Mouse (Mus musculus) heart, embryonic 14.5 days (tissue): ENCODE measurements around the gene Erg. TPM values are rescaled to one million over a fixed set of nuclear protein-coding genes. Genes with fewer than 3 reads are reported as not detected.

Experiments used
- ATAC-seq: fragments of 200-750 bp; cut with Nextera tagmentation; 2 replicates; pipeline ENCODE4 v1.8.0; 2017; ENCODE audit warnings: low read depth, moderate TSS enrichment; ENCODE audit not compliant: insufficient number of reproducible peaks, insufficient read depth, low FRiP score
- H3K27ac ChIP-seq, 2 experiments: fragments of 200-500 bp in 1 of 2; fragments of 300-500 bp in 1 of 2; sonication (generic) in 1 of 2; replicated peaks in 1 of 2; 2 replicates each; pipeline ENCODE4 v1.5.1; 2012 to 2014; ENCODE audit warnings: low read depth in 2 of 2, low read length in 2 of 2, control low read depth in 1 of 2, mild to moderate bottlenecking in 1 of 2, mixed read lengths in 1 of 2; ENCODE audit not compliant: control insufficient read depth in 1 of 2, insufficient read depth in 1 of 2
- H3K27me3 ChIP-seq: fragments of 300-500 bp; sonication (generic); 2 replicates; pipeline ENCODE4 v1.6.1; 2014; ENCODE audit warnings: mild to moderate bottlenecking, low read length, control low read depth; ENCODE audit not compliant: control insufficient read depth, insufficient read depth
- H3K36me3 ChIP-seq: fragments of 300-500 bp; sonication (generic); 2 replicates; pipeline ENCODE4 v1.6.1; 2014; ENCODE audit warnings: mild to moderate bottlenecking, control low read depth, low read length, mixed read lengths; ENCODE audit not compliant: control insufficient read depth, insufficient read depth
- H3K4me1 ChIP-seq, 2 experiments: fragments of 200-500 bp in 1 of 2; fragments of 300-500 bp in 1 of 2; sonication (generic) in 1 of 2; 2 replicates each; pipeline ENCODE4 v1.6.1; 2012 to 2014; ENCODE audit warnings: low read length in 2 of 2, control low read depth in 1 of 2, mixed read lengths in 1 of 2; ENCODE audit not compliant: control insufficient read depth in 2 of 2, insufficient read depth in 2 of 2
- H3K4me2 ChIP-seq: fragments of 300-500 bp; sonication (generic); 2 replicates; pipeline ENCODE4 v1.6.1; 2014; ENCODE audit warnings: mild to moderate bottlenecking, low read length
- H3K4me3 ChIP-seq, 2 experiments: fragments of 200-500 bp in 1 of 2; fragments of 300-500 bp in 1 of 2; sonication (generic) in 1 of 2; 2 replicates each; pipeline ENCODE4 v1.5.1; 2012 to 2014; ENCODE audit warnings: low read length in 2 of 2, mild to moderate bottlenecking in 2 of 2, control low read depth in 1 of 2, low read depth in 1 of 2, moderate library complexity in 1 of 2; ENCODE audit not compliant: control insufficient read depth in 1 of 2, insufficient read depth in 1 of 2
- H3K9ac ChIP-seq: fragments of 300-500 bp; sonication (generic); 2 replicates; pipeline ENCODE4 v1.6.1; 2014; ENCODE audit warnings: mild to moderate bottlenecking, low read length
- H3K9me3 ChIP-seq: fragments of 300-500 bp; sonication (generic); 2 replicates; pipeline ENCODE4 v1.6.1; 2016; ENCODE audit warnings: low read length, control low read depth; ENCODE audit not compliant: control insufficient read depth
- WGBS: fragments of 180-500 bp; shearing (Covaris S2); extraction: QIAGEN DNeasy Blood & Tissue Kit; methylation state at CpG from one replicate; pipeline ENCODE4 v1.1.7; 2014; 5-methylcytosine and 5-hydroxymethylcytosine counted together
- polyA plus RNA-seq: library from polyadenylated mRNA; unstranded; fragments of >200 nt; fragmentation: Nextera tagmentation; extraction: Ambion mirVana; gene quantifications from 2 replicates; pipeline ENCODE4 v1.2.1, GENCODE M21; 2014

Erg gene
- polyA plus RNA-seq, 1 experiment from 2014 or later = 5.7 TPM

- H3K4me1 ChIP-seq = no peaks in the 10 kb centered on the region
- 85% methylated on average over 19 of the region's 19 CpGs for WGBS
- no peaks in the 10 kb centered on the region for H3K27me3 ChIP-seq
- ATAC-seq = no peak
- no peaks in the 10 kb centered on the region for H3K9me3 ChIP-seq
- no peak overlapping the region for H3K27ac ChIP-seq
- H3K4me2 ChIP-seq = no peak overlapping the region
- H3K36me3 ChIP-seq = no peaks in the 10 kb centered on the region
- H3K4me3 ChIP-seq = no peak overlapping the region
- H3K9ac ChIP-seq = no peak overlapping the region
These were observed 14.3 kb upstream of the Erg start for GRCm38 (mm10) chr16:95600572-95601218.

GRCm38 (mm10) chr16:95598930-95599329 lies 12.5 kb upstream of the Erg start:
- WGBS = 84% methylated on average over 4 of the region's 4 CpGs
- Histone ChIP-seq H3K4me2 (no peak overlapping the region), H3K4me1 (no peaks in the 10 kb centered on the region), H3K36me3 (no peaks in the 10 kb centered on the region), H3K9me3 (no peaks in the 10 kb centered on the region), H3K9ac (no peak overlapping the region), H3K4me3 (no peak overlapping the region), H3K27ac (no peak overlapping the region), H3K27me3 (no peaks in the 10 kb centered on the region)
- no peak for ATAC-seq

GRCm38 (mm10) chr16:95597578-95597951 lies 11.2 kb upstream of the Erg start:
- Histone ChIP-seq H3K4me1 (no peaks in the 10 kb centered on the region), H3K27ac (no peak overlapping the region)

GRCm38 (mm10) chr16:95596884-95597577 lies 10.6 kb upstream of the Erg start:
- no peak overlapping the region for H3K4me2 ChIP-seq

More at GRCm38 (mm10) chr16:95597578-95597951, 11.2 kb upstream of the Erg start:
- Histone ChIP-seq H3K9me3 (no peaks in the 10 kb centered on the region), H3K27me3 (no peaks in the 10 kb centered on the region), H3K9ac (no peak overlapping the region), H3K36me3 (no peaks in the 10 kb centered on the region), H3K4me3 (no peak overlapping the region), H3K4me2 (no peak overlapping the region)
- WGBS = 67% methylated on average over 7 of the region's 7 CpGs
- ATAC-seq = no peak

GRCm38 (mm10) chr16:95588849-95589248 lies 2.5 kb upstream of the Erg start:
- Histone ChIP-seq H3K27ac (no peak overlapping the region), H3K9me3 (no peaks in the 10 kb centered on the region), H3K27me3 (peaks cover 45% of the 10 kb centered on the region), H3K4me2 (no peak overlapping the region), H3K4me1 (peaks cover 8 to 13% of the 10 kb centered on the region in 2 experiments; a peak in 3 of 4 replicates), H3K4me3 (no peak overlapping the region), H3K36me3 (no peaks in the 10 kb centered on the region), H3K9ac (no peak overlapping the region)
- no peak for ATAC-seq
- WGBS = 67% methylated on average over 5 of the region's 5 CpGs

More at GRCm38 (mm10) chr16:95596884-95597577, 10.6 kb upstream of the Erg start:
- 71% methylated on average over 11 of the region's 11 CpGs for WGBS
- Histone ChIP-seq H3K4me3 (no peak overlapping the region), H3K36me3 (no peaks in the 10 kb centered on the region), H3K9ac (no peak overlapping the region), H3K27ac (no peak overlapping the region), H3K9me3 (no peaks in the 10 kb centered on the region), H3K4me1 (no peaks in the 10 kb centered on the region), H3K27me3 (no peaks in the 10 kb centered on the region)
- ATAC-seq = no peak

GRCm38 (mm10) chr16:95586726-95587125 lies 333 bp upstream of the Erg start:
- H3K9ac ChIP-seq = no peak overlapping the region
- ATAC-seq = no peak
- H3K36me3 ChIP-seq = no peaks in the 10 kb centered on the region
- H3K4me1 ChIP-seq = peaks cover 8 to 13% of the 10 kb centered on the region in 2 experiments; a peak in 3 of 4 replicates
- H3K9me3 ChIP-seq = no peaks in the 10 kb centered on the region
- no peak overlapping the region for H3K4me3 ChIP-seq
- no peak overlapping the region for H3K27ac ChIP-seq
- H3K27me3 ChIP-seq = peaks cover 62% of the 10 kb centered on the region
- WGBS = 59% methylated on average over 7 of the region's 7 CpGs
- H3K4me2 ChIP-seq = no peak overlapping the region

GRCm38 (mm10) chr16:95585541-95586310 lies 667 bp downstream of the Erg start:
- H3K27me3 ChIP-seq = peaks cover 70% of the 10 kb centered on the region
- peak overlapping the region; percentile 37 for H3K4me3 ChIP-seq
- H3K4me1 ChIP-seq = peaks cover 8 to 13% of the 10 kb centered on the region in 2 experiments; a peak in 3 of 4 replicates
- WGBS = 1% methylated on average over 36 of the region's 36 CpGs
- peak overlapping the region; percentile 75 for H3K4me2 ChIP-seq
- no peak overlapping the region for H3K27ac ChIP-seq
- H3K9me3 ChIP-seq = no peaks in the 10 kb centered on the region
- no peaks in the 10 kb centered on the region for H3K36me3 ChIP-seq
- H3K9ac ChIP-seq = peak overlapping the region; percentile 46; the same call in 1 of the 2 replicates
- ATAC-seq = peak; percentile 69; the same call in 1 of the 2 replicates
